Mouse (Mus musculus) neural tube, embryonic 13.5 days (tissue): ENCODE results near the gene Cdk14. TPM values are rescaled to one million over a fixed set of nuclear protein-coding genes. Genes with fewer than 3 reads are reported as not detected.

ENCODE experiments used
- ATAC-seq: fragments of 200-750 bp; cut with Nextera tagmentation; 2 replicates; pipeline ENCODE4 v1.8.0; 2017; ENCODE audit warnings: low read depth, mild to moderate bottlenecking, moderate TSS enrichment, moderate library complexity
- H3K27ac ChIP-seq: fragments of 300-500 bp; sonication (generic); replicated peaks from 2 replicates; pipeline ENCODE4 v1.5.1; 2015; ENCODE audit warnings: moderate library complexity, mild to moderate bottlenecking, inconsistent platforms
- H3K27me3 ChIP-seq: fragments of 300-500 bp; sonication (generic); 2 replicates; pipeline ENCODE4 v1.6.1; 2015; ENCODE audit warnings: mild to moderate bottlenecking, inconsistent platforms
- H3K36me3 ChIP-seq: fragments of 300-500 bp; sonication (generic); 2 replicates; pipeline ENCODE4 v1.6.1; 2015; ENCODE audit warnings: mild to moderate bottlenecking, inconsistent platforms
- H3K4me1 ChIP-seq: fragments of 300-500 bp; sonication (generic); replicated peaks from 2 replicates; pipeline ENCODE4 v1.6.1; 2015; ENCODE audit warnings: inconsistent platforms
- H3K4me2 ChIP-seq: fragments of 300-500 bp; sonication (generic); 2 replicates; pipeline ENCODE4 v1.6.1; 2015; ENCODE audit warnings: inconsistent platforms, mild to moderate bottlenecking, moderate library complexity
- H3K4me3 ChIP-seq: fragments of 300-500 bp; sonication (generic); 2 replicates; pipeline ENCODE4 v1.5.1; 2015; ENCODE audit warnings: mild to moderate bottlenecking, inconsistent platforms
- H3K9ac ChIP-seq: fragments of 300-500 bp; sonication (generic); 2 replicates; pipeline ENCODE4 v1.6.1; 2015; ENCODE audit warnings: moderate library complexity, mild to moderate bottlenecking, inconsistent platforms
- H3K9me3 ChIP-seq: fragments of 300-500 bp; sonication (generic); 2 replicates; pipeline ENCODE4 v1.6.1; 2016; ENCODE audit warnings: inconsistent platforms
- WGBS: fragments of 180-500 bp; shearing (Covaris S2); methylation state at CpG from one replicate; pipeline ENCODE4 v1.1.7; 2015; 5-methylcytosine and 5-hydroxymethylcytosine counted together
- polyA plus RNA-seq: library from polyadenylated mRNA; unstranded; fragments of >200 nt; fragmentation: Nextera tagmentation; extraction: Ambion mirVana; gene quantifications from 2 replicates; pipeline ENCODE4 v1.2.1, GENCODE M21; 2015

Cdk14 gene
- polyA plus RNA-seq, 1 experiment from 2014 or later, result 27.0 TPM

- H3K4me1 ChIP-seq, result peaks cover 11% of the 10 kb centered on the region
- H3K4me3 ChIP-seq, result no peak overlapping the region
- H3K27me3 ChIP-seq, result no peaks in the 10 kb centered on the region
- no peak overlapping the region for H3K9ac ChIP-seq
- H3K9me3 ChIP-seq, result no peaks in the 10 kb centered on the region
- no peaks in the 10 kb centered on the region for H3K36me3 ChIP-seq
- 61% methylated on average over 13 of the region's 13 CpGs for WGBS
- no peak overlapping the region for H3K4me2 ChIP-seq
- 0 out of 2 replicates have a peak overlapping the region, but pooled peaks have one; percentile 38 for H3K27ac ChIP-seq
- 0 out of 2 replicates have a peak, but pooled peaks have one; percentile 32 for ATAC-seq
Observed at GRCm38 (mm10) chr5:5134905-5135511, 285.1 kb downstream of the Cdk14 start.

- 39% methylated on average over 6 of the region's 6 CpGs for WGBS
- Histone ChIP-seq H3K9ac (no peak overlapping the region), H3K4me1 (peaks cover 11% of the 10 kb centered on the region), H3K27me3 (no peaks in the 10 kb centered on the region), H3K36me3 (no peaks in the 10 kb centered on the region), H3K27ac (0 out of 2 replicates have a peak overlapping the region, but pooled peaks have one; percentile 38), H3K9me3 (no peaks in the 10 kb centered on the region), H3K4me3 (no peak overlapping the region), H3K4me2 (no peak overlapping the region)
- ATAC-seq, result peak; percentile 55; the same call in 1 of the 2 replicates
Observed at GRCm38 (mm10) chr5:5134143-5134904, 285.8 kb downstream of the Cdk14 start.

- no peak overlapping the region for H3K4me2 ChIP-seq
- no peak for ATAC-seq
- 77% methylated on average over 1 of the region's 1 CpGs for WGBS
- H3K9ac ChIP-seq, result no peak overlapping the region
- no peaks in the 10 kb centered on the region for H3K36me3 ChIP-seq
- no peak overlapping the region for H3K27ac ChIP-seq
- no peaks in the 10 kb centered on the region for H3K27me3 ChIP-seq
- no peaks in the 10 kb centered on the region for H3K9me3 ChIP-seq
- no peaks in the 10 kb centered on the region; the same call in 1 of the 2 replicates for H3K4me1 ChIP-seq
- no peak overlapping the region for H3K4me3 ChIP-seq
Observed at GRCm38 (mm10) chr5:5128852-5129251, 291.3 kb downstream of the Cdk14 start.

- Histone ChIP-seq H3K9ac (no peak overlapping the region), H3K9me3 (no peaks in the 10 kb centered on the region), H3K4me3 (no peak overlapping the region), H3K36me3 (no peaks in the 10 kb centered on the region), H3K27me3 (no peaks in the 10 kb centered on the region), H3K27ac (no peak overlapping the region), H3K4me2 (no peak overlapping the region), H3K4me1 (no peaks in the 10 kb centered on the region)
- 92% methylated on average over 4 of the region's 4 CpGs for WGBS
- ATAC-seq, result no peak
Observed at GRCm38 (mm10) chr5:5124645-5125044, 295.5 kb downstream of the Cdk14 start.

GRCm38 (mm10) chr5:5116775-5117522 is 303.2 kb downstream of the Cdk14 start:
- Histone ChIP-seq H3K27ac (no peak overlapping the region; the same call in 1 of the 2 replicates), H3K9me3 (no peaks in the 10 kb centered on the region), H3K4me3 (no peak overlapping the region), H3K36me3 (no peaks in the 10 kb centered on the region), H3K9ac (no peak overlapping the region), H3K27me3 (no peaks in the 10 kb centered on the region), H3K4me1 (peaks cover 19% of the 10 kb centered on the region), H3K4me2 (no peak overlapping the region)
- peak; percentile 53; the same call in 1 of the 2 replicates for ATAC-seq
- WGBS, result 16% methylated on average over 5 of the region's 5 CpGs

GRCm38 (mm10) chr5:5115546-5115945 is 304.6 kb downstream of the Cdk14 start:
- Histone ChIP-seq H3K9me3 (no peaks in the 10 kb centered on the region), H3K27me3 (no peaks in the 10 kb centered on the region), H3K4me3 (no peak overlapping the region), H3K4me2 (no peak overlapping the region), H3K36me3 (no peaks in the 10 kb centered on the region), H3K9ac (no peak overlapping the region), H3K27ac (no peak overlapping the region), H3K4me1 (peaks cover 22% of the 10 kb centered on the region)
- no peak for ATAC-seq
- WGBS, result 83% methylated on average over 1 of the region's 1 CpGs

- no peak overlapping the region for H3K4me3 ChIP-seq
- H3K4me1 ChIP-seq, result peaks cover 10% of the 10 kb centered on the region
- no peaks in the 10 kb centered on the region for H3K36me3 ChIP-seq
- H3K27me3 ChIP-seq, result no peaks in the 10 kb centered on the region
- H3K4me2 ChIP-seq, result no peak overlapping the region
- no peak for ATAC-seq
- H3K27ac ChIP-seq, result no peak overlapping the region
- H3K9me3 ChIP-seq, result no peaks in the 10 kb centered on the region
- WGBS, result 78% methylated on average over 3 of the region's 3 CpGs
- no peak overlapping the region for H3K9ac ChIP-seq
Observed at GRCm38 (mm10) chr5:5109621-5110020, 310.5 kb downstream of the Cdk14 start.

- peaks cover 10% of the 10 kb centered on the region for H3K4me1 ChIP-seq
- no peaks in the 10 kb centered on the region for H3K9me3 ChIP-seq
- H3K36me3 ChIP-seq, result no peaks in the 10 kb centered on the region
- no peaks in the 10 kb centered on the region for H3K27me3 ChIP-seq
- no peak overlapping the region for H3K4me2 ChIP-seq
- no peak for ATAC-seq
- H3K9ac ChIP-seq, result no peak overlapping the region
- WGBS, result 78% methylated on average over 3 of the region's 3 CpGs
- H3K27ac ChIP-seq, result no peak overlapping the region
- H3K4me3 ChIP-seq, result no peak overlapping the region
Observed at GRCm38 (mm10) chr5:5109017-5109416, 311.1 kb downstream of the Cdk14 start.

GRCm38 (mm10) chr5:5096248-5096915 is 323.7 kb downstream of the Cdk14 start:
- H3K36me3 ChIP-seq, result no peaks in the 10 kb centered on the region
- WGBS, result 59% methylated on average over 3 of the region's 3 CpGs
- H3K4me2 ChIP-seq, result no peak overlapping the region
- no peak for ATAC-seq
- no peaks in the 10 kb centered on the region for H3K9me3 ChIP-seq
- H3K9ac ChIP-seq, result no peak overlapping the region
- H3K4me1 ChIP-seq, result no peaks in the 10 kb centered on the region
- H3K27ac ChIP-seq, result no peak overlapping the region
- no peak overlapping the region for H3K4me3 ChIP-seq
- H3K27me3 ChIP-seq, result no peaks in the 10 kb centered on the region

GRCm38 (mm10) chr5:5092736-5093135 is 327.4 kb downstream of the Cdk14 start:
- WGBS, result 51% methylated on average over 7 of the region's 7 CpGs
- Histone ChIP-seq H3K27ac (no peak overlapping the region), H3K9me3 (no peaks in the 10 kb centered on the region), H3K36me3 (no peaks in the 10 kb centered on the region), H3K4me2 (no peak overlapping the region), H3K4me3 (no peak overlapping the region), H3K9ac (no peak overlapping the region), H3K4me1 (no peaks in the 10 kb centered on the region), H3K27me3 (no peaks in the 10 kb centered on the region)
- peak; percentile 65 for ATAC-seq

- ATAC-seq, result no peak
- 74% methylated on average over 1 of the region's 1 CpGs for WGBS
Observed at GRCm38 (mm10) chr5:5071526-5071925, 348.6 kb downstream of the Cdk14 start.

More at GRCm38 (mm10) chr5:5071526-5071925, 348.6 kb downstream of the Cdk14 start:
- Histone ChIP-seq H3K27ac (no peak overlapping the region), H3K4me3 (no peak overlapping the region), H3K36me3 (0 out of 2 replicates have a peak, but pooled peaks cover 3% of the 10 kb centered on the region), H3K9me3 (no peaks in the 10 kb centered on the region), H3K27me3 (no peaks in the 10 kb centered on the region), H3K9ac (no peak overlapping the region), H3K4me2 (no peak overlapping the region), H3K4me1 (no peaks in the 10 kb centered on the region)
